In genomic region chr10:90093877-90094276, GRCm38 (mm10) we compare ENCODE assay signal across 27 mouse cellular contexts.
"Had no signal": no experiment of that assay in that cellular context is flagged by ENCODE, and none has a peak within 500 bp of the region (broad histone marks: within the 10 kb centered on the region; RNA-seq: fewer than 3 reads in every experiment).

No protein-coding gene starts in this region.

- H3K36me3 ChIP-seq: heart, embryonic 13.5 days; heart, embryonic 15.5 days; hindbrain, embryonic 13.5 days; hindbrain, embryonic 15.5 days; kidney, embryonic 15.5 days; limb, embryonic 13.5 days; limb, embryonic 15.5 days; liver, embryonic 12.5 days had no signal

- H3K4me1 ChIP-seq: heart, embryonic 13.5 days; heart, embryonic 15.5 days; hindbrain, embryonic 13.5 days; hindbrain, embryonic 15.5 days; kidney, embryonic 15.5 days; limb, embryonic 13.5 days; limb, embryonic 15.5 days; liver, embryonic 12.5 days had no signal

- ATAC-seq: hindbrain, postnatal 0 days; intestine, embryonic 16.5 days; liver, embryonic 12.5 days had no signal

- H3K27ac ChIP-seq: heart, adult 2 months; heart, embryonic 13.5 days; heart, embryonic 15.5 days; hindbrain, embryonic 13.5 days; hindbrain, embryonic 15.5 days; hindbrain, postnatal 0 days; kidney, embryonic 15.5 days; kidney, postnatal 0 days; limb, embryonic 13.5 days; limb, embryonic 15.5 days; liver, embryonic 12.5 days; liver, embryonic 14.5 days had no signal

- H3K27me3 ChIP-seq: heart, embryonic 13.5 days; heart, embryonic 15.5 days; hindbrain, embryonic 13.5 days; hindbrain, embryonic 15.5 days; kidney, embryonic 15.5 days; limb, embryonic 13.5 days; limb, embryonic 15.5 days; liver, embryonic 12.5 days had no signal

- H3K4me2 ChIP-seq: heart, embryonic 11.5 days; heart, embryonic 13.5 days; heart, embryonic 15.5 days; hindbrain, embryonic 13.5 days; hindbrain, embryonic 15.5 days; kidney, embryonic 15.5 days; limb, embryonic 13.5 days; limb, embryonic 15.5 days; liver, embryonic 12.5 days had no signal

- DNase-seq: gastrocnemius, postnatal 14 days; gastrocnemius, postnatal 36 days; heart, adult 11 months; heart, adult 2 months; heart, postnatal 14 days; heart, postnatal 36 days; kidney, adult 11 months; kidney, adult 2 months; kidney, adult 9 months; kidney, postnatal 14 days; kidney, postnatal 36 days; layer of hippocampus, adult 9-11 months; layer of hippocampus, postnatal 36 days; left cerebral cortex, postnatal 4 days had no signal

- H3K9ac ChIP-seq: heart, embryonic 13.5 days; heart, embryonic 15.5 days; hindbrain, embryonic 13.5 days; hindbrain, embryonic 15.5 days; kidney, embryonic 15.5 days; limb, embryonic 13.5 days; limb, embryonic 15.5 days; liver, embryonic 12.5 days; liver, embryonic 14.5 days had no signal

- H3K4me3 ChIP-seq: heart, adult 2 months; heart, embryonic 13.5 days; heart, embryonic 15.5 days; hindbrain, embryonic 13.5 days; hindbrain, embryonic 15.5 days; kidney, embryonic 15.5 days; limb, embryonic 13.5 days; limb, embryonic 15.5 days; liver, embryonic 12.5 days had no signal

- H3K9me3 ChIP-seq: heart, embryonic 13.5 days; heart, embryonic 15.5 days; hindbrain, embryonic 13.5 days; hindbrain, embryonic 15.5 days; kidney, embryonic 15.5 days; limb, embryonic 13.5 days; limb, embryonic 15.5 days; liver, embryonic 12.5 days had no signal
